Mouse (Mus musculus) testis, adult 2 months (tissue): ENCODE measurements around the gene Smim20. TPM values are rescaled to one million over a fixed set of nuclear protein-coding genes. Genes with fewer than 3 reads are reported as not detected.

Experiments
- H3K27ac ChIP-seq: fragments of 200-500 bp; 2 replicates; pipeline ENCODE4 v1.5.1; 2012; ENCODE audit warnings: low read depth, low read length; ENCODE audit not compliant: control insufficient read depth, insufficient read depth
- H3K27me3 ChIP-seq: fragments of 200-500 bp; 2 replicates; pipeline ENCODE4 v1.6.1; 2012; ENCODE audit warnings: mild to moderate bottlenecking, low read length, moderate library complexity; ENCODE audit not compliant: control insufficient read depth, insufficient read depth
- H3K36me3 ChIP-seq: fragments of 200-500 bp; 2 replicates; pipeline ENCODE4 v1.6.1; 2012; ENCODE audit warnings: mild to moderate bottlenecking, low read length; ENCODE audit not compliant: control insufficient read depth, insufficient read depth
- H3K4me1 ChIP-seq: fragments of 200-500 bp; 2 replicates; pipeline ENCODE4 v1.6.1; 2012; ENCODE audit warnings: low read length; ENCODE audit not compliant: control insufficient read depth, insufficient read depth
- H3K4me3 ChIP-seq: fragments of 200-500 bp; 2 replicates; pipeline ENCODE4 v1.5.1; 2012; ENCODE audit warnings: low read depth, mild to moderate bottlenecking, low read length, moderate library complexity, mixed read lengths; ENCODE audit not compliant: control insufficient read depth
- CTCF ChIP-seq: fragments of 200-500 bp; IDR thresholded peaks from 2 replicates; pipeline ENCODE4 v1.5.1; 2012; ENCODE audit warnings: low read depth, mild to moderate bottlenecking, inconsistent platforms, low read length, moderate library complexity; ENCODE audit not compliant: control insufficient read depth, insufficient read depth, insufficient replicate concordance
- POLR2A ChIP-seq: fragments of 200-500 bp; IDR thresholded peaks from 2 replicates; pipeline ENCODE4 v1.6.1; 2012; ENCODE audit warnings: low read depth, mild to moderate bottlenecking, inconsistent platforms, low read length, moderate library complexity; ENCODE audit not compliant: control insufficient read depth
- polyA plus RNA-seq: library from polyadenylated mRNA; depleted of rRNA; stranded (reverse); fragments of >200 nt; gene quantifications from 2 replicates; pipeline ENCODE4 v1.2.3, GENCODE M21; 2012

Smim20 gene
- polyA plus RNA-seq, 1 experiment = 15.8 TPM

- no peak for TF ChIP-seq POLR2A
- no peak for TF ChIP-seq CTCF
- Histone ChIP-seq H3K4me3 (no peak overlapping the region), H3K36me3 (no peaks in the 10 kb centered on the region), H3K27ac (no peak overlapping the region), H3K27me3 (no peaks in the 10 kb centered on the region), H3K4me1 (no peaks in the 10 kb centered on the region)
Observed at GRCm38 (mm10) chr5:53314404-53315167, 47.7 kb downstream of the Smim20 start.

- Histone ChIP-seq H3K27ac (no peak overlapping the region), H3K27me3 (no peaks in the 10 kb centered on the region), H3K4me3 (no peak overlapping the region), H3K4me1 (no peaks in the 10 kb centered on the region), H3K36me3 (no peaks in the 10 kb centered on the region)
- no peak for TF ChIP-seq POLR2A
- no peak for TF ChIP-seq CTCF
Observed at GRCm38 (mm10) chr5:53315829-53316228, 48.9 kb downstream of the Smim20 start.

- Histone ChIP-seq H3K27ac (no peak overlapping the region), H3K36me3 (no peaks in the 10 kb centered on the region), H3K4me3 (no peak overlapping the region), H3K4me1 (no peaks in the 10 kb centered on the region), H3K27me3 (no peaks in the 10 kb centered on the region)
- TF ChIP-seq CTCF (no peak), POLR2A (no peak)
Observed at GRCm38 (mm10) chr5:53317396-53317795, 50.5 kb downstream of the Smim20 start.

DNA sequence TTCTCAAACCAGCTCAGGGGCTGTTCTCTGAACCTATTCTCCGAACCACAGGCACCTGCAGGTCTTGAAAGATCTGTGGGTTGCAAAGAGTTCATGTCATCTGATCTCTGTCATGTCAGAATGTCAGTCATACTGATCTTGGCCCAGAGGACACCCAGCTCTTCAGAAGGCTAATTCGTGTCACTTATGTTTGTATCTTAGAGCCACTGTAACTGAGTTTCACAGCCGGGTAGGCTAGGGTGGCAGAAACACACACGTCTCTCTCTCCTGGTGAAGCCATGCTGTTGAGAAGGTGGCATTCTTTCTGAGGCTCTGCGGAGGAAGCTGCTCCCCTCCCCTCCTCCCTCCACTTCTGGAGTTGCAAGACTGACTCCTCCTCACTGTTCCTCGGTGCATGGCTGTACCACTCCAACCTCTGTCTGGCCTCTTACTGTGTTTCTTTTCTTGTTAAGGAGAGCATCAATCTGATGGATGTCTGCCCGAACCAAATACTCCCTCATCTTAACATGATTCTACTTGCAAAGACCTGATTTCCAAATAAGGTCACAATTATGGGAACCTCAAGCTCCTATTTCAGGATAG lies 51.1 kb downstream of the Smim20 start:
- TF ChIP-seq CTCF = no peak
- no peak overlapping the region for H3K27ac ChIP-seq
- no peaks in the 10 kb centered on the region for H3K27me3 ChIP-seq
- H3K36me3 ChIP-seq = no peaks in the 10 kb centered on the region
- no peaks in the 10 kb centered on the region for H3K4me1 ChIP-seq
- H3K4me3 ChIP-seq = no peak overlapping the region

DNA sequence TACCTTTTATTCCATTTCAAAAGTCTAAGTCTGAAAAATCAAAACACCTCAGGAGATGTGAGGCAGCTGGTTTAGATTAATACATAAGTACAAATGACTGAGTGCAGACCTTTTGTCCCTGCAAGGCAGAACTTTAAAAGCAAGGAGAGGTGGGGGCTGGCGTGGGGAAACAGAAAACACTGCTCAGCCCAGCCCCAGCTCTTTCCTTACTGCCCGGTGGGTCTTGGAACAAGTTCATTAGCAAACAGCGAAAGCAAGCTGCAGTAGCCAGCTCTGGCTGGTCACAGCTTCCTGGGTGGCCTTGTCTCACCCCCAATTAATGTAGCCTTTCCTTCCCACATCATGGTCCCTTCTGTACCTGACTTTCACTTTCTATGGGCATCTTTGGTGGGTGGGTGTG lies 53.4 kb downstream of the Smim20 start:
- Histone ChIP-seq H3K27ac (no peak overlapping the region), H3K36me3 (no peaks in the 10 kb centered on the region), H3K4me1 (no peaks in the 10 kb centered on the region), H3K4me3 (no peak overlapping the region), H3K27me3 (no peaks in the 10 kb centered on the region)
- no peak for TF ChIP-seq CTCF
- TF ChIP-seq POLR2A = no peak

- no peak for TF ChIP-seq CTCF
- no peak for TF ChIP-seq POLR2A
- Histone ChIP-seq H3K36me3 (no peaks in the 10 kb centered on the region), H3K4me3 (no peak overlapping the region), H3K27me3 (no peaks in the 10 kb centered on the region), H3K4me1 (no peaks in the 10 kb centered on the region), H3K27ac (no peak overlapping the region)
Observed at GRCm38 (mm10) chr5:53321901-53322300, 55.0 kb downstream of the Smim20 start.

- no peak overlapping the region for H3K4me3 ChIP-seq
- H3K27ac ChIP-seq = no peak overlapping the region
Observed at GRCm38 (mm10) chr5:53322471-53322870, 55.6 kb downstream of the Smim20 start.

More at GRCm38 (mm10) chr5:53322471-53322870, 55.6 kb downstream of the Smim20 start:
- no peaks in the 10 kb centered on the region for H3K27me3 ChIP-seq
- TF ChIP-seq POLR2A (no peak), CTCF (no peak)
- H3K4me1 ChIP-seq = no peaks in the 10 kb centered on the region
- no peaks in the 10 kb centered on the region for H3K36me3 ChIP-seq
